Mouse (Mus musculus): Measurements from ENCODE around the gene Wdr48.

The Wdr48 gene

GRCm38 (mm10) chr9:119970221-119970620 is 75.5 kb downstream of the Wdr48 start:
- DNase-seq (ENCODE audit: low spot score), result peak; percentile 76

GRCm38 (mm10) chr9:119970763-119971656 is 76.3 kb downstream of the Wdr48 start:
- no peak for DNase-seq (ENCODE audit: low spot score)

- no peak for DNase-seq (ENCODE audit: low spot score)
These were observed 77.5 kb downstream of the Wdr48 start for GRCm38 (mm10) chr9:119972166-119972565.

- no peak for DNase-seq (ENCODE audit: low spot score)
These were observed 77.9 kb downstream of the Wdr48 start for GRCm38 (mm10) chr9:119972582-119972981.

- no peak for DNase-seq (ENCODE audit: low spot score)
These were observed 78.6 kb downstream of the Wdr48 start for GRCm38 (mm10) chr9:119973281-119973680.

- no peak for DNase-seq (ENCODE audit: low spot score)
These were observed 79.3 kb downstream of the Wdr48 start for GRCm38 (mm10) chr9:119973869-119974520.

- DNase-seq (ENCODE audit: low spot score), result no peak
These were observed 79.9 kb downstream of the Wdr48 start for GRCm38 (mm10) chr9:119974609-119975008.

GRCm38 (mm10) chr9:119975286-119975685 is 80.6 kb downstream of the Wdr48 start:
- DNase-seq (ENCODE audit: low spot score), result no peak

All from lung, postnatal 25 days (tissue).